Mouse (Mus musculus) forebrain, postnatal 0 days (tissue): ENCODE measurements around the gene Ubox5. TPM values are rescaled to one million over a fixed set of nuclear protein-coding genes. Genes with fewer than 3 reads are reported as not detected.
"Not testable (repeated sequence)": the region's sequence is repeated elsewhere in the genome, so short reads cannot be mapped to it uniquely, and the experiment has no call there.

ENCODE experiments used
- ATAC-seq: fragments of 200-750 bp; cut with Nextera tagmentation; 2 replicates; pipeline ENCODE4 v1.8.0; 2017; ENCODE audit warnings: mild to moderate bottlenecking, moderate library complexity
- DNase-seq: peaks from one replicate; pipeline ENCODE4 v3.0.0-alpha.2; 2015
- H3K27ac ChIP-seq: fragments of 300-500 bp; sonication (generic); 2 replicates; pipeline ENCODE4 v1.5.1; 2014; ENCODE audit warnings: low read depth, mild to moderate bottlenecking, antibody characterized with exemption, low read length, moderate library complexity, mixed read lengths
- H3K27me3 ChIP-seq: fragments of 300-500 bp; sonication (generic); 2 replicates; pipeline ENCODE4 v1.6.1; 2014; ENCODE audit warnings: mild to moderate bottlenecking, low read length, mixed read lengths; ENCODE audit not compliant: insufficient read depth
- H3K36me3 ChIP-seq: fragments of 300-500 bp; sonication (generic); 2 replicates; pipeline ENCODE4 v1.6.1; 2014; ENCODE audit warnings: mild to moderate bottlenecking, moderate library complexity; ENCODE audit not compliant: insufficient read depth
- H3K4me1 ChIP-seq: fragments of 300-500 bp; sonication (generic); 2 replicates; pipeline ENCODE4 v1.6.1; 2014; ENCODE audit warnings: antibody characterized with exemption; ENCODE audit not compliant: insufficient read depth
- H3K4me2 ChIP-seq: fragments of 300-500 bp; sonication (generic); 2 replicates; pipeline ENCODE4 v1.6.1; 2014; ENCODE audit warnings: low read depth, mild to moderate bottlenecking, moderate library complexity
- H3K4me3 ChIP-seq: fragments of 300-500 bp; sonication (generic); 2 replicates; pipeline ENCODE4 v1.5.1; 2014; ENCODE audit warnings: low read depth, low read length, mixed read lengths
- H3K9ac ChIP-seq: fragments of 300-500 bp; sonication (generic); 2 replicates; pipeline ENCODE4 v1.6.1; 2014; ENCODE audit warnings: mild to moderate bottlenecking
- H3K9me3 ChIP-seq: fragments of 300-500 bp; sonication (generic); 2 replicates; pipeline ENCODE4 v1.6.1; 2016; ENCODE audit warnings: low read length
- CTCF ChIP-seq: sonication (generic); IDR thresholded peaks from 2 replicates; pipeline ENCODE4 v1.5.1; 2016; ENCODE audit warnings: antibody characterized with exemption, control low read depth, low read depth
- WGBS: fragments of 180-500 bp; shearing (Covaris S2); extraction: QIAGEN DNeasy Blood & Tissue Kit; methylation state at CpG from one replicate; pipeline ENCODE4 v1.1.7; 2014; 5-methylcytosine and 5-hydroxymethylcytosine counted together
- polyA plus RNA-seq: library from polyadenylated mRNA; unstranded; fragments of >200 nt; fragmentation: Nextera tagmentation; extraction: Ambion mirVana; gene quantifications from 2 replicates; pipeline ENCODE4 v1.2.1, GENCODE M21; 2015
- total RNA-seq: library from RNA; depleted of rRNA; stranded (reverse); fragments of >200 nt; gene quantifications from 2 replicates; pipeline ENCODE4 v1.2.3, GENCODE M21; 2014

Gene Ubox5
- total and polyA plus RNA-seq, 2 experiments from 2014 or later = 6.6 to 7.3 TPM

DNA sequence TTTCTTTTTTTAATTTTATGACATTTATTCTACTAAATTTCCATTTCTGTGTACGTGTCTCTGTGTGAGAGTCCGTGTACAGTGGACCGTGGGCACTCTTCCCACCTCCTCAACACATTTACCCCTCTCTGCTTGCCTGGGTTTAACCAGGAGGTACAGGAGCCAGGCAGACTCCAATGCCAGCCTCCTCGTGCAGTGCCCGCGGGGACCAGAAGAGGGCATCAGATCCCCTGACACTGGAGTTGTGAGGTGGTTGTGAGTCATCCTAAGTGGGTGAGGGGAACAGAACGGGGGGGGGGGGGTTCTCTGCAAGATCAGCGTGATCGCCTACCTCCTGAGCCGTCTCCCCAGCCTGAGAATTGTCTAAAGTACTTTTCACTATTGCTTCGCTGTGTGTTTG lies 51.7 kb downstream of the Ubox5 start:
- ATAC-seq (peak; percentile 42), DNase-seq (peak; percentile 39)
- peak; percentile 65 for TF ChIP-seq CTCF
- no peak overlapping the region for H3K27ac ChIP-seq
- H3K9ac ChIP-seq = no peak overlapping the region
- H3K4me3 ChIP-seq = no peak overlapping the region
- no peaks in the 10 kb centered on the region for H3K36me3 ChIP-seq
- 7% methylated on average over 11 of the region's 11 CpGs for WGBS
- H3K9me3 ChIP-seq = no peaks in the 10 kb centered on the region
- peaks cover 63% of the 10 kb centered on the region for H3K27me3 ChIP-seq
- H3K4me2 ChIP-seq = no peak overlapping the region
- H3K4me1 ChIP-seq = no peaks in the 10 kb centered on the region

DNA sequence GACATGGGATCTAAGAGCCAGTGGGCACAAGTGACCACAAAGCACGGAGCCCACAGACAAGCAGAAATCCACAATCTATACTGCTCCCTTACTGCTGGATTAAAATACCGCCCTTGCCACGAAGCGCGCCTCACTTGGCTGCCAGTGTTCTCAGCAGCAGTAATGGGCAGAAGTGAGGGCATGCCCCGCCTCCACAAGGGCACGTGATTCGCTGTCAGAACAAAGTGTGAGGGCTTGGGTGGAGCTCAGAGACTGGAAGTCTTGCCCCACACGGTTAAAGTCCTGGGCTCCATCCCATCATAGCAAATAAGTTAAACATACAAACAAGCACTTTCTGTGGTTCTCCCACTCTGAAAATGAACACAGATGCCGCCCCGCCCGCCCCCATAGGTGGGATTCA lies 52.2 kb downstream of the Ubox5 start:
- Histone ChIP-seq H3K4me2 (no peak overlapping the region), H3K9me3 (no peaks in the 10 kb centered on the region), H3K27ac (no peak overlapping the region), H3K36me3 (no peaks in the 10 kb centered on the region), H3K9ac (no peak overlapping the region), H3K4me1 (no peaks in the 10 kb centered on the region), H3K4me3 (no peak overlapping the region), H3K27me3 (peaks cover 62% of the 10 kb centered on the region)
- ATAC-seq = no peak
- TF ChIP-seq CTCF = no peak
- WGBS = 5% methylated on average over 12 of the region's 12 CpGs
- no peak for DNase-seq

DNA sequence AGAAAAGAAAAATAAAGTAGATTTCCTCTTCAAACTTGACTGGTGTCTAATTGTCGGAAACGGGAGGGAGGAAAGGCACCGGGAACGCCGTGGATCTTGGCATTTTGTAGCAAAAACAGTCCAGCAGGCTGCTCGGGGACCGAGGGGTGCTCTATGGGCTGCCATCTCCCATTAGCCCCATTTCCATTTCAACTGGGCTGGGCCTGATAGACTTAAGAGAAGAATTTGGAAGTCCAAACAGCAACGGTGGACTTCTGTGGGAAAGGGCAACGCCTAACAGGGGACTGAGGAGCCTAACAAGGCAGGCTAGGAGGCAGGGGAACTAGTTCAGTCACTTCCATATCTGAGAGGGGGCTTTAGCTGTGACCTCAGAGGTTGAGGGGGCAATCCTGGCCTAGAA lies 52.8 kb downstream of the Ubox5 start:
- no peak overlapping the region for H3K9ac ChIP-seq
- H3K27ac ChIP-seq = no peak overlapping the region
- H3K36me3 ChIP-seq = no peaks in the 10 kb centered on the region
- TF ChIP-seq CTCF = no peak
- no peaks in the 10 kb centered on the region for H3K9me3 ChIP-seq
- ATAC-seq (no peak), DNase-seq (no peak)
- 5% methylated on average over 9 of the region's 9 CpGs for WGBS
- H3K4me2 ChIP-seq = no peak overlapping the region; the same call in 1 of the 2 replicates
- H3K27me3 ChIP-seq = peaks cover 56% of the 10 kb centered on the region
- no peak overlapping the region for H3K4me3 ChIP-seq
- no peaks in the 10 kb centered on the region for H3K4me1 ChIP-seq

DNA sequence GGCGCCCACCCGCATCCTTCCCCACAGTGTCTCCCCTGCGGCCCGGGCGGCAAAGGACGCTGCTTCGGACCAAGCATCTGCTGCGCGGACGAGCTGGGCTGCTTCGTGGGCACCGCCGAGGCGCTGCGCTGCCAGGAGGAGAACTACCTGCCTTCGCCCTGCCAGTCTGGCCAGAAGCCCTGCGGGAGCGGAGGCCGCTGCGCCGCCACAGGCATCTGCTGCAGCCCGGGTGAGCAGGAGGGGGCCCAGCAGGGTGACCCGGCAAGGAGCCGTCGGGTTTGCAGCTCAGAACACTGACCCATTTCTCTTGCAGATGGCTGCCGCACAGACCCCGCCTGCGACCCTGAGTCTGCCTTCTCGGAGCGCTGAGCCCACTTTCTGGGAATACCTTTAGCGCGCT lies 53.3 kb downstream of the Ubox5 start:
- not testable (repeated sequence) for H3K4me1 ChIP-seq, H3K9me3 ChIP-seq, H3K36me3 ChIP-seq, DNase-seq, H3K27ac ChIP-seq, ATAC-seq
- H3K4me2 ChIP-seq = peak overlapping the region; percentile 43
- peak overlapping the region; percentile 25 for H3K4me3 ChIP-seq
- WGBS = 4% methylated on average over 31 of the region's 32 CpGs
- H3K27me3 ChIP-seq = peaks cover 52% of the 10 kb centered on the region
- H3K9ac ChIP-seq = peak overlapping the region; percentile 22; the same call in 1 of the 2 replicates

DNA sequence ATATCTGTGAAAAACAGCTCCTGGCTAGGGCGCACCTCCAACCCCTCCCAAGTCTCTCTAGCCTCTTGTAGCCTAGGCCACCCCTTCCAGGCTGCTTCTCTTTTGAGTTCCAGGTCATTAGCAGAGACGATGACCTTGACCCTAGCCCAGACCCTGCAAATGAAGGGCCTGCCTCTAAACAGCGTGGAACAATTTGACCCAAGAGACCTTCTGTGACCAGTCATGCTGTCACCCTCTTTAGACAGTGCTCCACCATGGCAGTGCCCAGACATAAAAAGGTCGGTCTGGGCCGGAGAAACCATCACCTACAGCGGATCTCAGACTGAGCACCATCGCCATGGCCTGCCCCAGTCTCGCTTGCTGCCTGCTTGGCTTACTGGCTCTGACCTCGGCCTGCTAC lies 54.0 kb downstream of the Ubox5 start, which contains the start of gene Oxt:
Gene Oxt (plus strand): TSS at position 301 of the 400 bp plus-strand sequence.
- Histone ChIP-seq H3K9me3 (no peaks in the 10 kb centered on the region), H3K9ac (peak within 1 kb of the TSS; percentile 22; the same call in 1 of the 2 replicates), H3K4me3 (peak within 1 kb of the TSS; percentile 25), H3K4me1 (no peaks in the 10 kb centered on the region), H3K27me3 (peaks cover 45% of the 10 kb centered on the region), H3K36me3 (no peaks in the 10 kb centered on the region), H3K27ac (no peak within 1 kb of the TSS), H3K4me2 (peak within 1 kb of the TSS; percentile 43)
- DNase-seq (no peak), ATAC-seq (no peak)
- 46% methylated on average over 9 of the region's 9 CpGs for WGBS
- no peak for TF ChIP-seq CTCF

DNA sequence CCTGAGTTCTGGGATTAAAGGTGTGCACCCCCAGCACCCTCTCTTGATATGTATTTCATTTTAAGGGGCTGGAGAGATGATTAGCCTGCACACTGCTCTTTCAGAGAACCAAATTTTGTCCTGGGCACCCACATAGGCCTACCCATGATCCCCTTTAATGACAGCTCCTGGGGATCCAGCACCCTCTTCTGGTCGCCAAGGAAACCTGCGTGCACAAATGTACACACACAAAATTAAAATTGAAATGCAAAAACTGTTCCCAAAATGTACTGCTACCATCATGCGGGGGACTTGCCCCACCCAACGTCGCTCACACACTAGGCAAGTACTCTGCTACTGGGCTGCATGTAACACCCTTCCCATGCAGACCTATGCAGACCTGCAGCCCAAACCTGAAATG lies 54.9 kb downstream of the Ubox5 start:
- H3K27ac ChIP-seq = no peak overlapping the region
- no peaks in the 10 kb centered on the region for H3K36me3 ChIP-seq
- no peaks in the 10 kb centered on the region for H3K4me1 ChIP-seq
- peaks cover 37% of the 10 kb centered on the region for H3K27me3 ChIP-seq
- DNase-seq (no peak), ATAC-seq (no peak)
- no peak overlapping the region for H3K9ac ChIP-seq
- no peak for TF ChIP-seq CTCF
- H3K9me3 ChIP-seq = no peaks in the 10 kb centered on the region
- H3K4me2 ChIP-seq = no peak overlapping the region
- WGBS = 88% methylated on average over 5 of the region's 5 CpGs
- no peak overlapping the region for H3K4me3 ChIP-seq

DNA sequence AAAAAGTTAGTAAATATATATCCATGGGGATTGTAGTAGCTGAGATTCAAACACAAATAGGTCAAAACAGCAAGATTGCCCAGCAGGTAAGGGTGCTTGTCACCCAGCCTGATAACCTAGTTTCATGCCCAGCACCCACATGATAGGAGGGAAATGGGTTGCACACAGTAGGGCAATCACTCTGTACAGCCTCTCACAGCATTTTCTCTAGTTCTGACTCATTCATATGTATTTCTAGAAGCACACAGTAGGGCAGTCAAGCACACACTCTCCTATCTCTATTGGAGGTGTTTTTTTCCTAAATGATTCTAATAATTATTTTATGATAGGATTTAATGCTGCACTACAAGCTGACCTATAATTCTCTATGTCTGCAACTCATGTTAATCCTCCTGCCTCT lies 59.9 kb downstream of the Ubox5 start:
- no peak overlapping the region for H3K27ac ChIP-seq
- H3K9me3 ChIP-seq = no peaks in the 10 kb centered on the region
- no peak overlapping the region for H3K4me2 ChIP-seq
- no peak overlapping the region for H3K9ac ChIP-seq
- H3K4me1 ChIP-seq = peaks cover 2% of the 10 kb centered on the region
- no peak for TF ChIP-seq CTCF
- DNase-seq (no peak), ATAC-seq (no peak)
- no peaks in the 10 kb centered on the region for H3K27me3 ChIP-seq
- H3K36me3 ChIP-seq = peaks cover 18% of the 10 kb centered on the region
- H3K4me3 ChIP-seq = no peak overlapping the region

DNA sequence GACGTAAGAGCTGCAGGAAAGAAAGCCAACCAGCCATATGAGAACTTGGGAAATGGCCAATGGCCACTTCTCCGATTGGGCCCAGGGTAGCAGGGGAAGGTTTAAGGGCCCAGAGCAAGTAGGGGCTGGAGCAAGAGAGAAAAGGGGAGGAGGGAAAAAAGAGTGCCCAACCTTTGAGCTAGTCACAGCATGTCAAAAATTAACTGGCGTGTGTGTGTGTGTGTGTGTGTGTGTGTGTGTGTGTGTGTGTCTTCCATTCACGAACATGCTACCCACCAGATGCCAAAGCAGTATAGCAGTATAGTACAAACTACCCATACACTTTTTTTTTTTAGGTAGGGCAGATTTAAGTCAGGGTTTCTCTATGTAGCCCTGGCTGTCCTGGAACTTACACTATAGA lies 60.9 kb downstream of the Ubox5 start:
- WGBS = 72% methylated on average over 4 of the region's 4 CpGs
- no peak overlapping the region for H3K27ac ChIP-seq
- TF ChIP-seq CTCF = no peak
- DNase-seq (no peak), ATAC-seq (no peak)
- H3K4me2 ChIP-seq = no peak overlapping the region
- H3K9ac ChIP-seq = no peak overlapping the region
- H3K36me3 ChIP-seq = peaks cover 18% of the 10 kb centered on the region
- H3K4me1 ChIP-seq = peaks cover 7% of the 10 kb centered on the region
- H3K27me3 ChIP-seq = no peaks in the 10 kb centered on the region
- H3K9me3 ChIP-seq = no peaks in the 10 kb centered on the region
- H3K4me3 ChIP-seq = no peak overlapping the region
